Mouse (Mus musculus) embryo, embryonic 11.5 days (tissue): ENCODE measurements at regions not wholly inside any gene's neighbourhood (a gene's known extent, or its start where the extent isn't known, plus 50 kb on each side); places are given as distances from the start of the nearest gene placed in this dataset.

Experiments
- DNase-seq: peaks from one replicate; pipeline ENCODE4 v3.0.0-alpha.2; 2012; ENCODE audit warnings: low read depth, low spot score

DNA sequence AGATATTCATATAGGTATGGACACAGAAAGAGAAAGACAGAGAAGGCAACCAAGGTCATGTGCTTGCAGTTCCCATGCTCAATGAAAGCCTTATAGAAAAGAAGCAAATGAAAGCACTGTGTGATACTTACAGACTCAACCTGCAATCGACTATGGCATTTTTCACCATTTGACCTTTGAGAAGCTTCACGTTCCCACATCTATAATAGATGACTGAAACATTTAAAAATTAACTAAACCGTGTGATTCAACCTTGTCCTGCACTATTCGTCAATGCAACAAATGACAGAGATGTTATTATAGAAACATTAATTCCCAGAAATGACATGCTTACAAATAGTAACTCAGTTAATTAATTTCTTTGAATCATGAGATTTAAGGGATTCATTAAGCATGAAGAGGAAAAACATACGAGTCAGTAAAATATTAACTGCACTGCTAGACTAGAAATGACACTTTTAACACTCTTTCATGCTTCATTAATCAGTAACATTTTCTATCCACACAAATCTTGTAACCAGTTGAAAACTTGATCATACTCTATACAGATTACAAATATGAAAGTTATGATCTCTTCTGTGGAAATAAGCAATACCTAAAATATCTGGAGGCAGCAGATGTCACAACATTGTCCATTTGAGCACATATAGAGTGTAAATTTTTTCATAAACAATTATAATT is 545.2 kb upstream of the N6amt1 start:
- no peak for DNase-seq

DNA sequence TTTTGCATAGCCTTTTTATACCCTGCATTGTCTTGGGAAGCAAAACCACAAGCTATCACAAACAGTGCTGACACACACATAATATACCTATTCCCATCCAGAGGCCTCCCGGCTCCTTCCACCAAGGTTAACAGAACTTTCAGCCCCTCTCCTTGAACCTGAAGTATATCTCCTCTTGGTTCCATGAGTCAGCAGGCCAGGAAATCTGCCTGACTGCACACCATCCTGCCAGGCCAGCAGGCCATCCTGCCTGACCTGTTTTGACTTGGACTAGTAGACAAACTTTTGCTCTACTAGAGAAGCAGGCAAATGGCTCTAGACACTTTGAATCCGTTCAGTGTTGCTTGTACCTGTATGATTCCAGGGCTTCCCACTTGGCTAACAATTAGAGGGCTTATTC is 547.6 kb upstream of the N6amt1 start:
- DNase-seq = no peak

GRCm38 (mm10) chr16:86776086-86776485 is 577.9 kb upstream of the N6amt1 start:
- DNase-seq = peak; percentile 16

DNA sequence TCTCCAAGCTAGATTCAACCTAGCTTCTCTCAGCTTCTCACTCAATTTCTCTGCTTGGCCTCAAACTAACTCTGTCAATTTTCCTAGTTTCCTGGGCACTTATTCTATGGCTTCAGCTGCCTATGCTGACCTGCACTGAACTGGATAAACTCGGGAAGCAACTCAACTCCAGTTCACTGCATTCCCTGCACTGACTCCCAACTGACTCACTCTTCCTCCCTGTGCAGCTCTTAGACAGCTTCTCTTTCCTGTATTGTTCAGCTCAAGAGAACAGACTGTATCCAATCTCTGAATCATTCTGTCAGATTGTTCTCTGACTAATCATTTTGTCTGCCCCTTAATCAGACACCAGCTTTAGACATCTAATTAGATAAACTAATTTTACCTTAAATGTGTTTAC is 581.4 kb upstream of the N6amt1 start:
- DNase-seq = no peak

- DNase-seq = no peak
These were observed 585.1 kb upstream of the N6amt1 start for GRCm38 (mm10) chr16:86768912-86769311.

DNA sequence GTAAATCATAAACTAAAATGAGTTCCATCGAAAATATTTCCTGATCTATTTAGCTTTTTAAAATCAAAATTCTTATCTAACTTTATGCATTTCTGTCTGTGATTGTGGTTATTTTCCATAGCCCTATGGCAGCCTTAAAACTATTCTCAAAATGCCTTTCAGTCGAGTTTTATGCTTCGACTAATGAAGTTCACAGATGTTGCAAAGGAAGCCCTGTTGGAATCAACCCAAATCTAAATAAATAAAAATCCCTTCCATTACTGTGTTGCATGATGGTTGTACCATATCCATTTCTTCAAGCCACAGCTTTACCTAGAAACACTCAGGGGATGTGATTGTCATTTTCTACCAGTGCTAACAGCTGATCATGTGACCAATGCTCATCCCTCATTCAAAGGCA is 585.6 kb upstream of the N6amt1 start:
- no peak for DNase-seq

- no peak for DNase-seq
These were observed 588.0 kb upstream of the N6amt1 start for GRCm38 (mm10) chr16:86765974-86766373.

DNA sequence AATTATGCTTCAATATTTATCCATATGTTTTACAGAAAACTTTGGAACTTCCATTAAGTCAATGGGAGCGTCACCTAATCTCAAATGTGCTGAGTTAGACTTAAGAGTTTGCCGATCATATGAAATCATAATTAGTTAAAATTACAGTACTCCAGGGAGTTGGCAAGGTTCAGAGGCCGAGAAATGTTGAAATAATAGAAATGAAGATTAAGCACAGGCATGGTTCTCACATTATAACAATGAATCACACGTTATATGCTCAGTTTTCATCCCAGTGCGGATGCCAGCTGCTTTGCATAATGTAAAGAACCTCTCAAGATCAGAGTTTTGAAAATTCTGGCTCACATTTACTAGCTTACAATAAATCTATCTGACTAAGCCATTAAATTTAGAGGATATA is 612.7 kb upstream of the N6amt1 start:
- DNase-seq = no peak

- DNase-seq = peak; percentile 26
These were observed 634.8 kb upstream of the N6amt1 start for GRCm38 (mm10) chr16:86718982-86719771.

DNA sequence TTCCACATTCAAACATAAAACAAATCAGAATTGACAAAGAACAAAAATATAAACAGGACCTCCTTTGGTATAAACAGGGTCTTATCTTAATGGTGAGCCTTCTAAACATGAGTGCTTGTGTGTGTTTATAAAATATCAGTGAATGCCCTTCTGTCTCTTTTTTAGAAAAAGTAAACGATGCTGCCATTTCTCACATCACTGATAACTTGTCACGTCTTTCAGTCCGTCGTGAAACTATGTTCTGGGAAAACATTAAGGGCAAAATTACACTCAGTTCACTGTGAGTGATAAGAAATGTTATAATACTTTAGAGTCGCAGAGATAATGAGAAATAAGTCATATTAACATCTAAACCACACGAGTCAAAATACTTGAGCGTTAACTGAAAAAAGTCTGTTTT is 635.6 kb upstream of the N6amt1 start:
- no peak for DNase-seq

GRCm38 (mm10) chr16:86701700-86702099 is 652.3 kb upstream of the N6amt1 start:
- no peak for DNase-seq

DNA sequence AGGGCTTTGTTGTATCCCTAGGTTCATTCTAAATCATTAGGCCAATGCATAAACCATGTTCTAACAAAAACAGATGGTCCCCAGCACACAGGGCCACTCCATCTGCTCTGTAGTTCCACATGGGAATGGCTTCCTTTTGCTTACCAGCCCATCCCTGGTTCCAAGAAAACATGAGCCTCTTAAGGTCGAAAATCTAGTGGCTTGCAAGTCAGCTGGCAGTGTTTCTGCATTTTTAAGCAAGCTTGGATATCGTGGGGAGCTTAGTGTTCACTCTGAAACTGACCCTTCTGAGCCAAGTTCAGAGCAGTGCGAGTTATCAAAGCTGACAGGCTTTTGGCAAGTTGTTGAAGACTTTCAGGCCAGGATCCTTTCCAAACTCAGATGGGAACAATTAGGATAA is 659.5 kb upstream of the N6amt1 start:
- DNase-seq = peak; percentile 7

DNA sequence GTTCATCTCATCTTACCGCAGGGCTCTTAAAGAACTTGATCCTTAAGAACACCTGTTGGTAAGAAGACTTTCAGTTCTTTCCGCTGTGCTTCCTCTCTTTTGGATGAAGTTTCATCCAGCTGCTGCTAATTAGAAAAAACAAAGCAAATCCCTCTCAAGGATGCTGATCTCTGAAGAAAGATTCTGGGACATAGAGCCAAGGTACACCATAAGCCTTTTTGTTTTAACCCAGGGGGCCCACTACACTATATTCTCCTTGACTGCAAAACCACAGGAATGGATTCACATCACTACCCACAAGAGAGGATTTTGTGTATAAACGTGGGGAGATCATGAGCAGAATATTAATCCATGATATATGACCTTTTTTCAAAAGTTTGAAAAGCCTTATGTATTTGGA is 694.8 kb upstream of the N6amt1 start:
- no peak for DNase-seq

GRCm38 (mm10) chr16:86647316-86647715 is 706.7 kb upstream of the N6amt1 start:
- no peak for DNase-seq

DNA sequence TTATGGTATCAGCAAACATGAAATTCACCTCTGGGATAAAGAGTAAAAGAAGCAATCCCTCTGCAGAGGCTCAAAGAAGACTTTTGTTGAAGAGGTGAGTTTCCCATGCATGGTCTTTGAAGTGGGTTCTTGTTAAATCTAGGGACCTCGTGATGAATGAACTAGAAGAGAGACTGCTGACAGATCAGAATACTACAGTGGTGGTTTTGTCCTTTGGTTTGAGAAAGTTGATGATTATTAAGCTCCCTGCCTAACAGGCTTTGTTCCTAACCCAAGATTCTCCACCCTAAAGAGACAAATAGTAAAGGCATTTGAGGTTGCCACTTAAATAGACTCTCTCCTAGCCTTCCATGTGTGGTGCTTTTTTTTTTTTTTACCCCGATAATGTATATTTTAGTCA is 707.2 kb upstream of the N6amt1 start:
- no peak for DNase-seq

- no peak for DNase-seq
These were observed 708.5 kb upstream of the N6amt1 start for GRCm38 (mm10) chr16:86645436-86645835.

- DNase-seq = peak; percentile 47
These were observed 709.1 kb upstream of the N6amt1 start for GRCm38 (mm10) chr16:86644912-86645312.

DNA sequence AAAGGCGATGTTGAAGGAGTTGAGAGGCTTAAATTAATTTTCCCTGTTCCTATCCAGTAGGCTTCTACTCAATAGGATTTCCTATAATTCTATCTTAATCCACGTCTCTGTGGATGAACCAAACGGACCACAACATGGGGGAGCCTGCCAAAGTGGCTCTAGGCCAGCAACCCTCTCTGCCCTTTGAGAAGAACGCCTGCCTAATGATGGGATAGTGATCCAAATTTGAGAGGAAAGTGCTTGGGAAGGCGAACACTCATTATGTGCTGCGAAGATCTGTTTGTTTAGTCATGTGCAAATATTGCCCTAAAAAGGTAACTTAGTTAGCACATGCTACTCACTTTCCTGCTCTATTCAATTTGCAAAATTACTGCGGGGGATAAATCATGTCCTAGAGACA is 702.5 kb upstream of the Adamts5 start:
- no peak for DNase-seq

GRCm38 (mm10) chr16:86594992-86595391 is 693.4 kb upstream of the Adamts5 start:
- DNase-seq = no peak

GRCm38 (mm10) chr16:86586044-86586443 is 684.4 kb upstream of the Adamts5 start:
- no peak for DNase-seq

DNA sequence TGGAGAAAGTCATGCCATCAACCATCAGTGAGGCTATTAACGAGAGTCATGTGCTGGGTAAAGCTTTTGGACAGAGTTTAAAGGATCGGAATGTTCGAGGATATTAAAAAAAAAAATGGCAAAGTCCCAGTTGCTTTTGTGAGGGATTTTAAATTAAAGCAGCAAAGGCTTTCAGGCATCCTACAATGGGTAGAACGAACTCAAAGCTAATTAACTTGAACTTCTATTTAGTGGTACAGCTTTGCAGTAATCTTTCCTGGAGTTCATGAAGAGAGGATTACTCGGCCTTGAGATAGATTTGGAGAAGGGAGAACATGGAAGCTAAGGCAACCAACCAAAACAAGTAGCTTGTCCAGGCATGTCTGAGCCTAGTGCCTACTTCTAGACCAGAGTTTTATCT is 676.7 kb upstream of the Adamts5 start:
- no peak for DNase-seq

- no peak for DNase-seq
These were observed 645.9 kb upstream of the Adamts5 start for GRCm38 (mm10) chr16:86547465-86548043.

DNA sequence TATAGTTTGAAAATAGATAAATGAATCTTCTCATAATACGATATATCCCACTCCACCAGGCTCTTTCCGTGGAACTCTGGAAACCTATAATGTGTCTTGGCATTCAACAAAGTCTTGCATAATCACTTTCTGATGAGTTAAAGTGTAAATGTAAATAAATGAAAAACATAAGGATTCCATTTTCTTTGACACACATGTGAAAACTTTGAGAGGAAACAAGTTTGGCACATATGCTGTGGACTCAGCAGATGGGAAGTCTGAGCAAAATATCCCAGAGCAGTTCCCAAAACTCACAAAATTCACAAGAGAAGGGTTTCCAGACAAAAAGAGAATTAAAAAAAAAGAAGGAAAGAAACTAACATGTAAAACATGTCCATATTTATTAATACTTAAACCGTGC is 645.3 kb upstream of the Adamts5 start:
- no peak for DNase-seq
